Mouse (Mus musculus) heart, embryonic 15.5 days (tissue): Measurements from ENCODE around the gene Dnah14. TPM values are rescaled to one million over a fixed set of nuclear protein-coding genes. Genes with fewer than 3 reads are reported as not detected.

Experiments
- ATAC-seq: fragments of 200-750 bp; cut with Nextera tagmentation; replicated peaks from 2 replicates; pipeline ENCODE4 v1.8.0; 2017; ENCODE audit warnings: low read depth, moderate TSS enrichment; ENCODE audit not compliant: insufficient number of reproducible peaks, insufficient read depth, low FRiP score
- H3K27ac ChIP-seq: fragments of 300-500 bp; sonication (generic); 2 replicates; pipeline ENCODE4 v1.5.1; 2015; ENCODE audit warnings: mild to moderate bottlenecking, inconsistent platforms
- H3K27me3 ChIP-seq: fragments of 300-500 bp; sonication (generic); 2 replicates; pipeline ENCODE4 v1.6.1; 2015; ENCODE audit warnings: inconsistent platforms
- H3K36me3 ChIP-seq: fragments of 300-500 bp; sonication (generic); 2 replicates; pipeline ENCODE4 v1.6.1; 2015; ENCODE audit warnings: mild to moderate bottlenecking, inconsistent platforms
- H3K4me1 ChIP-seq: fragments of 300-500 bp; sonication (generic); replicated peaks from 2 replicates; pipeline ENCODE4 v1.6.1; 2015; ENCODE audit warnings: inconsistent platforms
- H3K4me2 ChIP-seq: fragments of 300-500 bp; sonication (generic); 2 replicates; pipeline ENCODE4 v1.6.1; 2015; ENCODE audit warnings: inconsistent platforms, mild to moderate bottlenecking, moderate library complexity
- H3K4me3 ChIP-seq: fragments of 300-500 bp; sonication (generic); 2 replicates; pipeline ENCODE4 v1.5.1; 2015; ENCODE audit warnings: mild to moderate bottlenecking, inconsistent platforms
- H3K9ac ChIP-seq: fragments of 300-500 bp; sonication (generic); 2 replicates; pipeline ENCODE4 v1.6.1; 2015; ENCODE audit warnings: mild to moderate bottlenecking, inconsistent platforms
- H3K9me3 ChIP-seq: fragments of 300-500 bp; sonication (generic); replicated peaks from 2 replicates; pipeline ENCODE4 v1.6.1; 2016; ENCODE audit warnings: inconsistent platforms
- WGBS: fragments of 180-500 bp; shearing (Covaris S2); methylation state at CpG from one replicate; pipeline ENCODE4 v1.1.7; 2015; ENCODE audit warnings: mixed read lengths; 5-methylcytosine and 5-hydroxymethylcytosine counted together
- polyA plus RNA-seq: library from polyadenylated mRNA; unstranded; fragments of >200 nt; fragmentation: Nextera tagmentation; extraction: Ambion mirVana; gene quantifications from 2 replicates; pipeline ENCODE4 v1.2.1, GENCODE M21; 2015

Dnah14 gene
- polyA plus RNA-seq, 1 experiment from 2014 or later: 0.77 TPM

DNA sequence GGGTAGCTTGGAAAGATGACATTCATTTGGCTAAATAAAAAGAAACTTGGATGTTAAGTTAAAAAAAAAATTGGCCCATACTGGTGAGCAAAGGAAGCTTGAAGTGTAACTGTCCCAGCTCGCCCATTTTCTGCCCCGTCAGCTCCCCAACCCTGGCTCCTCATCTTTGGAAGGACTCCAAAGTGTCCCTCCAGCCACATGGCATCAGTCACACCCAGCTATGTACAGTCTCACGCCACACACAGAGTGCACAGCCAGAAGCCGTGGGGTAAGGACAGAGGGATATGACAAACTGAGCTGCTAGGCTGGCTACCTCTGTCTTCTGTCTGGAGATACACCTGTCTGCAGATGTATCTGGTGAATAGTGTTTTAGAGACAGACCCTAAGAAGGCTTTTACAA lies 224.3 kb downstream of the Dnah14 start:
- Histone ChIP-seq H3K4me2 (no peak overlapping the region), H3K4me1 (no peaks in the 10 kb centered on the region), H3K9me3 (no peaks in the 10 kb centered on the region), H3K9ac (no peak overlapping the region), H3K36me3 (no peaks in the 10 kb centered on the region), H3K4me3 (no peak overlapping the region), H3K27me3 (no peaks in the 10 kb centered on the region), H3K27ac (no peak overlapping the region)
- 71% methylated on average over 4 of the region's 4 CpGs for WGBS
- ATAC-seq: no peak

DNA sequence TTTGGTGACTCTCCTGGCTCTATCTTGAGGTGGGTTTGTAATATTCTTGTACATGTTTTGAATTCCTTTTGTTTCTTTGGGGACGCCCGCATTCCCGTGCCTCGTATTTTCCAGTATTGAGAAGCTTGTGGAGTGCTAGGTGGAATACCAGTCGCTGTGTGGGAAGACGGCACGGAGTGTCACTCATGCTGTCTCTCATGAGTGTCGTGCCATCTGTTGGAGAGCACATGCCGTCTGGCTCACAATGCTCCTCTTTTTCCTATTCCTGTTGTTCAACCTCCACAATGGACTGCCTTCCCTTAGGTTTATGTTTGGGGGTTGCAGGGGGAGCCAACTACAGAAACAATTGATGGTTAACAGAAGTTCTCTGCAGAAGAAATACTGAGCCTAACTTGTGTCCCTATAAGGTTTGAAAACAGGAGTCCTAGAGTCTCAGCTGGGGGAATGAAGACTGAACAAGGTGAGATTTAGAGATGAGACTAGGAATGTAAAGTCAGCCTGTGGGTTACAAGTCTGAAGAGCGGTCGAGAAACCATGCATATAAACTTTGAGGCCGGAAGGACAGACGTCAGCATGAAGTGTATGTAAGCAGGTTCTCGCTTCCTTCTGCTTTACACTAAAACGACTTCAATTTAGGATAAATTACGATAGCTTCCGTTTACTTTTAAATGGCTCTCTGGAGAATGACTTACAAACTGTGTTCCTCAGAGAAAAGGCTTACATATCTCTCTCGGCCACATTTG lies 235.3 kb downstream of the Dnah14 start:
- Histone ChIP-seq H3K4me2 (no peak overlapping the region), H3K4me1 (no peaks in the 10 kb centered on the region), H3K9ac (no peak overlapping the region), H3K27ac (no peak overlapping the region), H3K9me3 (no peaks in the 10 kb centered on the region), H3K4me3 (no peak overlapping the region), H3K36me3 (peaks cover 22% of the 10 kb centered on the region), H3K27me3 (no peaks in the 10 kb centered on the region)
- ATAC-seq: no peak
- 85% methylated on average over 18 of the region's 18 CpGs for WGBS

DNA sequence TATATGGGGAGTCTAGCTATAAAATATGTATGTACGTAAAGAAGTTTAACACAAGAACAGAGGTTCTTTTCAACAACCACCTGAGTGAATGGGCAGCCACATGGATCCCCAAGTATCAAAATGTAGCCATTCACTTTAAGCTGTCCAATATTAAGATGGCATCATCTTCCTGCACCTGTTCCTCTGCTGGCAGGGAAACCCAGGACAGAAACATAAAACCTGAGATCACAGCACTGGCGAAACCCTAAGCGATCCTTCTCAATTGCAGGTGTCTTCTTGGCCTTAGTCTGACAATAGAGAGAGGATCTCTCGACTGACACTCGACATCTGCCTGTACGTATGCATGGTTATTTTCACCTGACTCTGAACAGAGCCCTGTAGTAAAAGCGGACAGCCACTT lies 250.4 kb downstream of the Dnah14 start:
- no peak overlapping the region for H3K4me2 ChIP-seq
- no peak overlapping the region for H3K4me3 ChIP-seq
- no peaks in the 10 kb centered on the region for H3K27me3 ChIP-seq
- no peak overlapping the region for H3K9ac ChIP-seq
- H3K4me1 ChIP-seq: no peaks in the 10 kb centered on the region
- H3K27ac ChIP-seq: no peak overlapping the region
- 89% methylated on average over 7 of the region's 7 CpGs for WGBS
- no peaks in the 10 kb centered on the region for H3K9me3 ChIP-seq
- H3K36me3 ChIP-seq: peaks cover 86% of the 10 kb centered on the region
- ATAC-seq: no peak

DNA sequence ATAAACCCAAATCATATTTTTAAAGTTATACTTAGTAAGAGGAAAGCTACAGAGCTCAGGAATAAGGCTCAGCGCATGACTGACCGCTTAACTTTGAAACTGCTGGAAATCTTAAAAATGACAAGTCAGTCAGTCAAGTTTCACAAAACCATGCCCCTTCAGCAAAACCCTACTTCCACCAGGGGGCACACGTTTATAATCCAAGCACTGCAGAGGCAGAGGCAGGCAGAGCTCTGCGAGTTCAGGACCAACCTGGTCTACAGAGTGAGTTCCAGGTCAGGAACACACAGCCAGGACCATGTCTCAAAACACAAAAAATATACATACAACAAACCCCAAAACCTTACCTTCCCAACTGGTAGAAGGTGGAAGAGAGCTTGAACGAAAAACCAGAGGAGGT lies 252.0 kb downstream of the Dnah14 start:
- Histone ChIP-seq H3K27ac (no peak overlapping the region), H3K4me2 (no peak overlapping the region), H3K36me3 (peaks cover 84% of the 10 kb centered on the region), H3K9ac (no peak overlapping the region), H3K4me3 (no peak overlapping the region), H3K4me1 (no peaks in the 10 kb centered on the region), H3K27me3 (no peaks in the 10 kb centered on the region), H3K9me3 (no peaks in the 10 kb centered on the region)
- 89% methylated on average over 5 of the region's 5 CpGs for WGBS
- no peak for ATAC-seq

DNA sequence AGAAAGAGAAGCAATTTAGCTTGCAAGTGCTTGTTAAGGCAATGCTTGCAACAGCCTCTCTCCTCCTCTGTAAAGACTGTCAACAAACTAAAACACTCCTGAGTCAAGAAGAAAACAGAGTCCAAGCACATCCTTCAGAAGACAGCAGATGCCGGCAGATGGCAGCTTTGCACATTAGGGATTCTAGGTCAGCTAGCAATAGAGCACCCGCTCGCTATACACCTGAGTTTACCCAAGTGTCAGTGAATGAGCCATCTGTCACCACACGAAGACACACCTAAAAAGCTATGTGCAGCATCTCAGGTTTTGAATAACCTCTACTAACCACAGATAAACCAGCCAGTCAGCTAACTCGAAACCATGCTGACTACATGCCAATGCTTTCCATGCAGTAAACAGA lies 256.4 kb downstream of the Dnah14 start:
- Histone ChIP-seq H3K27ac (no peak overlapping the region), H3K4me2 (no peak overlapping the region), H3K4me3 (no peak overlapping the region), H3K9me3 (no peaks in the 10 kb centered on the region), H3K4me1 (no peaks in the 10 kb centered on the region), H3K9ac (no peak overlapping the region), H3K27me3 (no peaks in the 10 kb centered on the region), H3K36me3 (peaks cover 81% of the 10 kb centered on the region)
- ATAC-seq: no peak
- 81% methylated on average over 5 of the region's 5 CpGs for WGBS

DNA sequence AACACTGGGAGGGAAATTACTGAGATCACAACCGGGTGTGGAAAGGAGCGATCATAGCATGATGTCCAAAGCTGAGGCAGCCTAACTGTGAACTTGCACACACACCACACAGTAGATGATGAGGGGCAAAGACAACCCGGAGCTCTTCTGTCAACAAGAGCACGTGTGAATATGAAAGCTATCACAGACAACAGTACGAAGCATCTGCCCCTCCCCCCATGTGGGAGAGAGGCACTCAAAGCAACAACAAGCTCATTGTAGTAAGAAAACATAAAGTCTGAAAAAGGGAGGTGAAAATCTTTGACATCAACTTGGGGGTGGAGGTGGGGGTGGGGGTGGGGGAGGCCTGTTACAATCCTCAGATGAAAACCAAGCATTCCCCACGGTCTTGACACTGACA lies 256.8 kb downstream of the Dnah14 start:
- no peak overlapping the region for H3K4me2 ChIP-seq
- no peaks in the 10 kb centered on the region for H3K27me3 ChIP-seq
- H3K9me3 ChIP-seq: no peaks in the 10 kb centered on the region
- no peak overlapping the region for H3K4me3 ChIP-seq
- no peaks in the 10 kb centered on the region for H3K4me1 ChIP-seq
- H3K9ac ChIP-seq: no peak overlapping the region
- no peak for ATAC-seq
- no peak overlapping the region for H3K27ac ChIP-seq
- 65% methylated on average over 6 of the region's 6 CpGs for WGBS
- H3K36me3 ChIP-seq: peaks cover 77% of the 10 kb centered on the region

DNA sequence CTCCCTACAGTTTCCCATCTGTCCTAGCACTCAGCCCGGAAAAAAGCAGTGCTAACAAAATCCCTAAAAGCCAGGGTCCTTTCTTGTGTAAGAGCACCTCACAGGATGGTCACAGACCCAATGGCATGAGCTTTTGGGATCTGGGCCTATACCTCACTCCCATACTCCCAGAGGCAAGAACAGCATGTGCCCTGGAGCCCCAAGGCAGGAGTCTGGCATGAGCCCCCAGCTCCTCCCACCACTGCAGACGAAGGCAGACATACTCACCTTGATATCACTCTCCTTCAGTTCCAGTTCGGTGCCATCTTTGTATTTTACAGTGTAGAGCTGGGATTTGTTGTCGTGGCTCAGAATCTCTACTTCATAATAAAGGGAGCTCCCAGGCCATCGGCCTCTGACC lies 261.8 kb downstream of the Dnah14 start:
- H3K9ac ChIP-seq: no peak overlapping the region
- peaks cover 27% of the 10 kb centered on the region for H3K4me1 ChIP-seq
- H3K4me3 ChIP-seq: no peak overlapping the region
- no peaks in the 10 kb centered on the region for H3K27me3 ChIP-seq
- no peak for ATAC-seq
- WGBS: 77% methylated on average over 5 of the region's 5 CpGs
- H3K27ac ChIP-seq: no peak overlapping the region
- no peaks in the 10 kb centered on the region for H3K9me3 ChIP-seq
- no peak overlapping the region for H3K4me2 ChIP-seq
- peaks cover 33% of the 10 kb centered on the region for H3K36me3 ChIP-seq

DNA sequence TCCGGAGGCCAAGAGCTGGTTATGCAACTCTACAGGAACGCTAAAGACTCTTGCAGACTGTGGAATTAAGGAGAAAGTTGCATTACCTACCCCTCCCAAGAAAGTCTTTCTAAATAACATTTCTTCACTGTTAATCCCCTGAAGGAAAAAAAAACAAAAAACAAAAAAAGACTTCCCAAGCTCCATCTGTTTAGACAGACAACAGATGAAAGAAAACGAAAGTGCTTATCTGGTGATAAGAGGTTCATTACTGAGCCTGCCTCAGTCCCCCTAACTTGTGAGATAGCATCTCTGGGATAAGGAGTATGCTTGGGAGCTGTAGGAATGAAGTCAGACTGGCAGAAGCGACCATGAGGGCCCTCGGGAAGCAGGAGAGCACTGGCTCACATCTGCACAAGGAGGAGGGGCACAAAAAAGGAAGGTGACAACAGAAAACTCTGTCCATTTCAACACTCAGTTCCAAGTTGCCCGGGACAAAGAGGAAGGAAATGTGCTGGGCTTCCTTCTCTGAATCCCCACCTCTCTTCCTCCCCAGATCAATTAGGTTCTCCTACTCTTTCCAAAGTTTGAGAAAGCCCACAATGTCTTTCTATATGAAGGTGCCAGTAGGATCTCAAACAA lies 263.5 kb downstream of the Dnah14 start:
- 9% methylated on average over 6 of the region's 6 CpGs for WGBS
- H3K27ac ChIP-seq: no peak overlapping the region

DNA sequence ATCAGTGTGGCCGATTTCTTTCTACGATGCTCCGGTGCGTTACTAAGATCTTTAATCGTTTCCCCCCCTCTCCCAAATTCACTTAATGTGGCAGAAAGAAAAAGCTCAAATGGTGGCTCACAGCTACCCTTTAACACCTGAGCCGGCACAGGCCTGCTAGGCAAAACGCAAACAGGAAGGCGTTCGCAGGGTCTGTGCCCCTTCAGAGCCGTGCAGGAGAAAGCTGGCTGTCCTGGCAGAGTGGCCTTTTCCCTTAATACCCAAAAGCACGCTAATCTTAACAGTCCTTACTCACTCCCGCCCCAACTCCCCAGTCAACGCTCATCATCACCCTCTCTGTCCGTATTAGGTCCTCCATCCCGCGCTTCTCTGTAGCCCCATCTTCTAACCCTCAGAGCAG lies 265.0 kb downstream of the Dnah14 start:
- peak; percentile 12; the same call in 1 of the 2 replicates for ATAC-seq
- Histone ChIP-seq H3K4me3 (peak overlapping the region; percentile 91), H3K4me1 (peaks cover 30% of the 10 kb centered on the region), H3K9me3 (no peaks in the 10 kb centered on the region), H3K36me3 (peaks cover 8% of the 10 kb centered on the region; the same call in 1 of the 2 replicates), H3K4me2 (peak overlapping the region; percentile 90), H3K27me3 (no peaks in the 10 kb centered on the region), H3K9ac (peak overlapping the region; percentile 91), H3K27ac (peak overlapping the region; percentile 98)
- WGBS: 1% methylated on average over 16 of the region's 16 CpGs

More for the DNA sequence above, 263.5 kb downstream of the Dnah14 start:
- peak overlapping the region; percentile 91 for H3K4me3 ChIP-seq
- H3K4me1 ChIP-seq: peaks cover 30% of the 10 kb centered on the region
- peaks cover 22% of the 10 kb centered on the region for H3K36me3 ChIP-seq
- no peak for ATAC-seq
- H3K4me2 ChIP-seq: peak overlapping the region; percentile 90
- 0 out of 2 replicates have a peak overlapping the region, but pooled peaks have one; percentile 5 for H3K9ac ChIP-seq
- no peaks in the 10 kb centered on the region for H3K27me3 ChIP-seq
- H3K9me3 ChIP-seq: no peaks in the 10 kb centered on the region

DNA sequence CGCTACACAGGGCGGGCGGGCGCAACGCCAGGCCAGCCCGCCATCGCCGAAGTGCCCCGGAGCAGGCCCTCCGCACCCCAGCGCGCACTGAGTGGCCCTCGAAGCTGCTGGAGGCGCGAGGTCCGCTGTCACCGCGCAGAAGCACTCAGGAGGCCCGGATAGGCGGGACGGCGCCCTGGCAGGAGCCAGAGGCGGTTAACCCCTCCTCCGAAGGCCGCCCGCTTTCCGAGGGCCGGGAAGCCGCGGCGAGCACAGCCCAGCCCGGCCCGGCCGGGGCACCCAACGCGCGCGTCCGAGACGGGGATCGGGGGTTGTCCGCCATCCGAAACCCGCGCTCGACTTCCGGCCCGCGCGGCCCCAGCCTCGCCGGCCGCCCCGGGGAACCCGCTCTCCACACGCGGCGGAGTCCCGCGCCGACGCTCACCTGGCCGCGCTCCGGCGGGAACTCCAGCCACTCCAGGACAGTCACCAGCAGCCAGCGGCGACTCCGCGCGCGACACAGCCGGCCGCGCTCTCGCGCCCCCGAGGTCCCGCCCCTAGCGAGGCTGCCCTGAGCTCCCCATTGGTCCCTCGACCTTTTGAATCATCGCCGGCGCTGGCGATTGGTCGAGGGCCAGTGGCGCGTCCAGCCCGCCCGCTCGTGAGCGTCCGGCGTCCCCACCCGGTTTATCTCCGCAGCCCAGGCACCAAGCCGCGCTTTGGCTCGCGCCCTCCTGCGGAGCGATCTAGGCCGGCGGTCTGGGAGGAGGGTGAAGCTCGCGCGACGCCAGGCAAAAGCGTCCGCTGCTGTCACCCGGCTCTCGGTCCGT lies 265.7 kb downstream of the Dnah14 start:
- Histone ChIP-seq H3K27ac (peak overlapping the region; percentile 98), H3K9ac (peak overlapping the region; percentile 91), H3K36me3 (0 out of 2 replicates have a peak, but pooled peaks cover 2% of the 10 kb centered on the region), H3K4me3 (peak overlapping the region; percentile 91), H3K9me3 (no peaks in the 10 kb centered on the region), H3K4me2 (peak overlapping the region; percentile 90), H3K27me3 (no peaks in the 10 kb centered on the region), H3K4me1 (peaks cover 30% of the 10 kb centered on the region)
- peak; percentile 98 for ATAC-seq
- under 1% methylated on average over 113 of the region's 113 CpGs for WGBS

DNA sequence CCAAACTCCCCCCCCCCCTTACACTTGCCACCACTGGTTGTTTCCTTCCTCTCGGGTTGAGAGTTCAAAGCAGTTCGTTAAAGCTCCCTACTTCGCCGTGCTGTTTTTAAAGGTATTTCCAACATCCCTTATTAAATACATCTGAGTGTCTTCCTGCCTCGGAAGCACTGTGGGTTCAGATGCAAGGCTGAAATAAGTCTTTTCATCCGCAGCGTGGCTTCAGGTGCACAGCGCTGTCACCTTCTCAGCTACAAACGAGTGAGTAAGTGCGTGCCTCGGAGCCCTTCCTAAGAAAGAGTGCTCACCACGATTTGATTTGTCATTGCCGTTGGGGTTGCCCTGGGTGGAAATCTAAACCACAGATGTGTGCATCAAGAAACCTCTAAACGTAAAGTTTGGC lies 266.4 kb downstream of the Dnah14 start, which contains the start of gene Lbr:
Gene Lbr (minus strand): TSS at position 266 of the 400 bp plus-strand sequence.
- Histone ChIP-seq H3K4me2 (peak within 1 kb of the TSS; percentile 90), H3K4me1 (peaks cover 30% of the 10 kb centered on the region), H3K9ac (peak within 1 kb of the TSS; percentile 91), H3K27me3 (no peaks in the 10 kb centered on the region), H3K9me3 (no peaks in the 10 kb centered on the region), H3K36me3 (no peaks in the 10 kb centered on the region), H3K4me3 (peak within 1 kb of the TSS; percentile 91), H3K27ac (peak within 1 kb of the TSS; percentile 98)
- no peak for ATAC-seq
- under 1% methylated on average over 14 of the region's 14 CpGs for WGBS
